Mouse (Mus musculus): ENCODE data around the gene H2afv.
A peak's percentile ranks its signal among the peaks of the same experiment; 100 is the strongest.

Gene H2afv

DNA sequence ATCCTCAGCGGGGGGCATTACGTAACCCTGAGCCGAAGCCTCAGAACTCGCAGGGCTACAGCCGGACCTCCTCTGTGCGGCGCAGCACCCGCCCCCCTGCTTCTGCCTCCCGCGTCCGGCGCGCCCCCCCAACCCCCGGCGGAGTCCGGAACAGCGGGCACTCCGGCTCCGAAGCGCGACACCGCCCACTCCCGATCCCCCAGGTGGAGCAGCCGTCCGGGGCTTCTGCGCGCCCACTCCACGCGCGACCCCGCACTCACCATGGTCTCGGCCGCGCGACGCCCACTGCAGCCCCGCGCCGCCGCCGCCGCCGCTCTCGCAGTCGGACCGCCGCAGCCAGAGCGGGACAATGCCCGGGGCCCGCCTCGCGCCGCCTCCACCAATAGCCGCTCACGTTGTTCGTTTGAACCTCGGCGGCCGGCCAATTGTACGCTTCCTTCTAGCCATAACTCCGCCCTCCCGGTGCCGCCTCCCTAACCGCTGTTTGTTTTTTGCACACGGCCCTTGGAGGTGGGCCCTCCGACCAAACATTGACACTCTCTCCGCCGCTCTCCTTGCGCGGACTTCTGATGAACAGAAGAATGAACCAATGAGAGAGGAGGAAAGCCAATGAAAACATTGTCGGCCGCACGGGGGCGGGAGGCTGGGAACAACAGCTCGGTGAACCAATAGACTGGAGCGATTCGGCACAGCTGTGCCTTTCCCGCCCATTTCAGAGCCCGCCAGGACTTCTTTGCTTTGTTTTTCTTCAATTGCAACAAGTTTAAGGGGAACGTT, at the start of gene H2afv:
Gene H2afv, minus strand, starts transcription at position 367 of the 777 bp plus-strand sequence.
- DNase-seq, result peak; percentile 100

- DNase-seq, result peak; percentile 72 to 75
These were observed 45.7 kb upstream of the H2afv start for GRCm38 (mm10) chr11:6489691-6490503.

DNA sequence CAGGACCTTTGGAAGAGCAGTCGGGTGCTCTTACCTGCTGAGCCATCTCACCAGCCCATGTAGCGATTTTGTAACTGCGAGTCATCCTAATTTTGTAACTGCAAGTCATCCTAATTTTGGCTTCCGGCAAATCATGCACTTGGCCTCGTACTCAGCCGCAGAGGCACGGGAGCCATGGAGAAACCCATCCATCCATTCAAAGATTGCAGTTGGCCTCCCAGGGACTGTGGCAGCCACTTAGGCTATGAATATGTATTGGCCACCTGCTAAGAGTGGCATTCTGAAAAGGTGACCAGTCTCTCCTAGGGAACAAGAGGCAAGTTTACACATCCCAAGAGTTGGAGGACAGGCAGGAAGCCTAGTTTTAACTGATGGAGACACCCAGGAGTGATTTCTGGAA, 45.0 kb upstream of the H2afv start:
- no peak for DNase-seq

DNA sequence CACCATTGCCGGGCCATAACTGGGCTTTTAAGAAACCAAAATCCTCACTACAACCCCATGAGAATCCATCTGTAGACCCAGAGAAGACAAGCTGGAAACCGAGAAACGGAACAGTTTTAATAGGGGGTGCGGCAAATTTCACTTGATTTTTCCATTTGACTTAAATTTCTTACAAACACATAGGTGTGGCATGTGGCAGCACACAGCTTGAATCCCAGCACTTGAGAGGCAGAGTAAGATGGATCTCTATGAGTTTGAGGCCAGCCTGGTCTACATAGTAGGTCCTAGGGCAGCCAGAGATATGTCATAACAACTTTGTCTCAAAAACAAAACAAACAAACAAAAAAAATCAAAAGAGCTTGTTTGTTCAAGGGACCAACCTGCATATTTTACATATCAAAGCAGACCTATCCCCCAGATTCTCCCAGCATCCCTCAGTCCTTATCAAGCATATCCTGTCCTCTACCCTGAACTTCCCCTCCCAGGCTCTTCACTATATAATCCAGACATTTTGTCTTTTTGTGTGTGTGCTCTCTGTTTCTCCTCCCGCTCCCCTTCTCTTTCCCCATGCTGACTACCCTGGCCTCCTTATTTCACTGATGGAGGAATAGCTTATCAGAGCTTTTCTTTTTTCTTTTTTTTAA, 43.9 kb upstream of the H2afv start:
- DNase-seq, result no peak

DNA sequence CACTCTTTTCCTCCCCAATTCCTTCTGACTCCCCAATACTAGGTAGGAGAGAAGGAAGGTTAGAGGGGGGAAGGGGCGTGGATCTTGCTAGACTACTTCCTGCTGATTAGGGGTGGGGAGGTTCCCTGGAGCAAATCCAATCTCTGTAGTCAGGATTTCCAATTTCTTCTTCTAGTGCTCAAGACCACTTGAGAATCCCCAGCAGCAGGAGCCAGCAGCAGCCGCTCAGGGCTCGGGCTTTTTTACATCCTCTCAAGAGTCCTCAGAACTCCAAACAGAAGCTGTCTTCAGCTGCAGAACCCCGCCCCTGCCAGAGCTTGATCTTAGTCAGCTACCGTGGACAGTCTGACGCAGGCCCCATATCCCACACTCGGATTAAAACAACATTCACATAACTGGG, 43.3 kb upstream of the H2afv start:
- DNase-seq, result no peak

- DNase-seq, result no peak
These were observed 42.7 kb upstream of the H2afv start for GRCm38 (mm10) chr11:6486916-6487315.

DNA sequence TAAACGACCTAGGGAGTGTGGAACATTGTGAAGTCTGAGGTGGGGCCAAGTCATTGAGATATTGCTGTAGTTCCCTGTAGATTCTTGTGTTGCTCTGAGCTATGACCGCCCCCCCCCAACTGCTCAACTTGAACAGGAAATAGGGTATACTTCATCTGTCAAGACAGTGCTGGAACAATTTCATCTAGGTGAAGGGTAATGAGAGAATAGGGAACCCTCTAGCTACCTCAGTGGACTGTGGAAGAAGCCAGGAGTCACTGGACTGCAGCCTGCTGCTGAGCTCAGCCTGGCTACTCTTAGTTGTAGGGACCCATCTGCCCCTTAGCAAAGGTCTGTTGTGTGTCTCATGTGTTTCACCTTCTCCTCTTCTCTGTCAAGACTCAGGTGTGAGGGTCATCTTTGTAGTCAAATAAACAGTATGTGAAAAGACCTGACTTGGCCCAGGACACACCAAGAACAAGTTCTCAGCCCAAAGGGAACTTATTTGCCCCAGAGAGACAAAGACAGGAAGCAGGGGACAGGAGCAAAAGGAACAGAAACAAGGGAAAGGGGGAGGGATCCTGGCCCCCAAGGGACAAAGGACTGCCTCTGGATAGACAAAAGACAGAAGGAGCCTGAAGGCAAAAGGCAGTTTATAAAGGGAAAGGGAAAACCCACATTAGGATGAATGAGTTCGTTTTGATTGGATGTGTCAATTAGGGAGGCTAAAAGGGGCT, 40.2 kb upstream of the H2afv start:
- DNase-seq, result no peak

GRCm38 (mm10) chr11:6483103-6483502, 38.9 kb upstream of the H2afv start:
- DNase-seq, result no peak

DNA sequence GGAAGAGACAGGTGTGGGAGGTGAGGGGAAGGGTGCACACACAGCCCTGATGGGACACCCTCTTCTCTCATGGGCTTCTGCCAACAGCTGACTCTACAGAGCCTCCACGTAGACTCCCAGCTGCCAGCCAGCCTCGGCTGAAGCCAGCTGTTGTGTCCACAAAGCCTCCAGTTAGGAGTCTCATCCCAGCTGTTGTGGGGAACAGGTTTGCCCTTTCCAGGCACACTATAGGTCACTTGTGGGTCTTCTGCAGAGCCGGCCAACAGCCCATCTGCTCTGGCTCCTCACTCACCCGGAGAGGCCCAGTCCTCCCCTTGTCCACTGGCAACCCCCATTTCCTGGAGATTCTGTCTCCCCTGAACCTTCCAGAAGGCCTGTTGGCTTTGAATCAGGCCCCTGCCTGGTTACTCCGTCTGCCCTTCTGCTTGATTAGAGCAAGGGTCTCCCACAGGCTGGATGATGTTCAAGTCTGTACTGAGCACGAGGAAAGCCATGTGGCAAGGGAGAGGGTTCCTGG, 37.5 kb upstream of the H2afv start:
- DNase-seq, result peak; percentile 73 to 77

DNA sequence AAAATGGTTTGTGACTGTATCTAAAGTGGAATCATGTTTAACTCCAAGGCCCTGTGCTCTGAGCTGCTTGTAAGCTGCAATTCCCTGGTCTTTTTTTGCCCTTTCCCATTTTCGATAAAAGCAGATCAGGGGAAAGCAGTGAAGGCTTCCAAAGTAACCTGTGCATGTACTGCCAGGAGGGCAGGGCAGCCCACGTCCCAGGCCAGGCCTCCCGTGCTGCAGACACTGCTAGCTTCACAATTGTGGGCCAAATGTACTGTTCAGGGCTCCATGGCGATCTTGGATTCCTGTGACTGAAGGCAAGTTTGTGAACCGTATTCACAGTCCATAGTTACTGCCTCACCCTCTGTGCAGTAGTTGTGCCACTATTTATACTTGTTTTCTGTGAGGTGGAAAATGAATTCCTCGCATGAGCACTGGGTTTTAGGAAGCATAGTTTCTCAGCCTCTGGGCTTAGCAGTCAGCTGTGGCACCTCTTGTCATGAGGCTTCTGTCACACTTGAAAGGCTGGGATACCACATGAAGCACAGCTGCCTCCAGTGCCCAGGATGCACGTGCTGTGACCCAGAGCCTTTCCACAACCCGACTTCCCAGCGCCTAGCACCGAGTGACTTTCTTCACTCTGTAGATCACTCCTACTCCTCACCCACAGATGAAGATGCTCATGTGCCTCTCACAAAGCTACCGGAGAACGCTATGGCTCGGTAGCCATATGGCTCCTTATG, 36.6 kb upstream of the H2afv start:
- no peak for DNase-seq

DNA sequence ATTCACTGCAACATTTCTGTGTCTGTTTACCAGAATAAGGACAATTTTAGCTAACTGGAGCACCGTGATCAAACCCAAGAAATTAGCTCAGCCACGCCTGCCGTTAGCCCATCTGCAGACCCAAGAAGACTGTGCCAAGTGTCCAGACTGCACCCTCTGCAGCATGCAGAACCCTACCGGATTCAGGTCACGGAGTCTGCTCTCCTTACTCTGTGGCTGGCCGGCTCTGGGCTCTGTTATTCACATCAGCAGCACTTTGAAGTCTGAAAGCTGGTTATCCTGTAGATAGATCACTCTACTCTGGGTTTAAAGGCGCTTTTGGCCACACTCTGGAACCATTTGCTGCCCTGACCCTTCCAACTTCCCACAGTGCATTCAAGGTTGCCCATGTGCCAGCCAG, 35.9 kb upstream of the H2afv start:
- peak; percentile 80 to 83 for DNase-seq

- DNase-seq, result no peak
These were observed 35.0 kb upstream of the H2afv start for GRCm38 (mm10) chr11:6479231-6479630.

DNA sequence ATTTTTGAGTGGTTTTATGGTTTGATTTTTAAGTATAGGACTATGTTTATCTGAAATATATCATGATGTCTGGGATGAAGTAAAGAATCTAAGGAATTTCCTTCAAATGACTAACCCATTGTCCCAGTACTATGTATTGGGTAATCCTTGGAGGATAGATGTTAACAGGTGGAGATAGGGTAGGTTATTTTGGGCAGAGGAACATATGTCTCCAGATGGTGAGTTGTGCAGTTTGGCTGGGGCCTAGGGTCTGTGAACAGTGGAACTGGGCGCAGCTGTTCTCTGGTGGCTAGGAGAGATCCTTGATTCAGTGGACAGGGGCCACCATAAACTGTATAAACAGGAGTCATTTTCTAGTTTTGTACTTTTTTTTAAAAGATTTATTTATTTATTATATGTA, 33.1 kb upstream of the H2afv start:
- no peak for DNase-seq

DNA sequence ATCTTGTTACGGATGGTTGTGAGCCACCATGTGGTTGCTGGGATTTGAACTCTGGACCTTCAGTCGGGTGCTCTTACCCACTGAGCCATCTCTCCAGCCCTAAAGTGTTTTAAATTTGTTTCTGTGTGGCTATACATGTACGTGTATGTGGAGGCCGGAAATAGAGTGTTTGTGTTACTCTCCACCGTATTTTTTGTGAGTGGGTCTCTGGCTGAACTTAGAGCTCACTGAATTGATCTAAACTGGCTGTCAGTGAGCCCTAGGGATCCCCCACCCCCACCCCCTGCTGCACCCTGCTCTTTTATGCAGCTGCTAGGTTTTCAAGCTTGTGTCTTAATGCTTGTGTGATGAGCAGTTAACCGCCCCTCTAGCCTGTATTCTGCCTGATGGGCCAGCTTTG, 32.6 kb upstream of the H2afv start:
- DNase-seq, result no peak

DNA sequence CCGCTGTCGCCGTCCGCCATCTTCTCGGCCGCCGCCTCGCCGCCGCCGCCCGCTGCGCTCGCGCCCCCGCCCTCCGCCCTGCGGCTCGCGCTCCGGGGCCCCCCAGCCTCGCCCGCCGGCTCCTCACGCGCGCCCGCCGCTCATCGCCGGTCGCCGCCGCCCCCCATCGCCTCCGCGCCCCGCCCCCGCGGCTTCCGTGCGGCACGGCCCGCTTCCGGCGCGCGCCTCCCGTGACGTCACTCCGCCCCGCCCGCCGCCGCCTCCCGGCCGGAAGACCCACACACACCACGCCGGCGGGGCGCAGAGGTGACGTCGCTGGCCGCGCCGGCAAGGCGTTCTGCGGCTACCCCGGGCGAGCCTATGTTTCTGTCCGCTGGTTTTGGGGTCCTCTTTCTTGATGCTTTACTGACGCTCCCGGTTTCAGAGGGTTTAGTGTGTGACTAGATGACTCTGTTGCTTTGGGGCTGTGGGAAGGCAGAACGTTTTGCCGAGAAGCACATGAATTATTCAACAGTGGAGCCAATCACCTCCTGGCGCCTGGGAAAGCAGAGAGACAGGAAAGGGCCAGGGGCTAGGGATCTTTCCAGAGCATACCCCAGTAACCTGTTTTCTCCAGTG, 31.7 kb upstream of the H2afv start, which contains the start of gene Purb:
Gene Purb, minus strand, starts transcription at position 51 of the 618 bp plus-strand sequence.
- DNase-seq, result peak; percentile 89 to 95

DNA sequence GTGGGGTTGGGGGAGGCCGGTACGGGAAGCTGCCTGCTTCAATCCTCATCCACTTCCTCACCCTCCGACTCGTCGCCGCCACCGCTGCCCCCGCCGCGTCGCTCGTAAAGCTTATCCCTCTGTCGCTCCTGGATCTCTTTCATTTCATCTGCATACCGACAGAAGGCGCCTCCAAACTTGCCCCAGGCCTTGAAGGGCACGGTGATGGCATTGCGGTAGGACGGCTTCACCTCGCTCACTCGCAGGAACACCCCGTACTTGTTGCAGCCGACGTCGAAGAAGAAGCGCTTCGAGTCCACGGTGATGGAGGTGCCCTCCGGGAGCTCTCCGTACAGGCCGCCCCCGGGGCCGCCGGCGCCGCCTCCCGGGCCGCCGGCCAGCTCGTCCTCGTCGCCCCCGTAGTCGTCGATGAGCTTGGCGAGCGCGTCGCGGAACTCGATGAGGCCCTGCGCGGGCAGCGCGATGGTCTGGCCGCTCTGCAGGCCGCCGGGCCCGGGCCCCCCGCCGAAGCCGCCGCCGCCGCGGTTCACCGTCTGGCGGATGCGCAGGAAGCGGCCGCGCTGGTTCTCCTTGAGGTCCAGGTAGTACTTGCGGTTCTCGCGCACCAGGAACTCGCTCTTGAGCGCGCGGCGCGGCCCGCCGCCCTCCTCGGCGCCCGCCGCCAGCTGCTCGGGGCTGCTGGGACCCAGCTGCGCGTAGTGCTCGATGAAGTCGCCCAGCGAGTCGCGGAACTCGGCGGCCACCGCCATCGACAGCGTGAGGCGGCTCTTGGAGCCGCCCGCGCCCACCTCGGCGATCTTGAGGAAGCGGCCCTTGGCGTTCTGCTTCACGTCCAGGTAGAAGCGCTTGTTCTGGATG, 30.9 kb upstream of the H2afv start:
- DNase-seq, result peak; percentile 57 to 58

DNA sequence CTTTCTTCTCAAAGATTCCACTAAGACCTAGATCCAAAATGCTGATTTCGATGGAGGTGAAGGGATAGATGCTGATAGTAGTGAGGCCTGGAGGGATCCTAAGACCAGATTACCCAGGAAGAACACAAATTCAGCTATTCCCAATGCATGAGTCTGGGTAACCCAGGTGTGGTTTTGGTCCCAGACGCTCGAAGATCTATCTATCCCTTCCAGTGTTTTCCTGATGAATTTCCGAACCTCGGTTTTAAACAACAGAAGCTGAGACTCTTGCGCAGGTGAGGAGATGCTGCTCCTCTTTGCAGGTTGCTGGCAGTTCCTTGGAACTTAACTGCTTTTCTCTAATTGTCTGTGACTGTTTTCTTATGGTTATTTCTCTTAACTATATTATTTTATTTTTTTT, 30.1 kb upstream of the H2afv start:
- DNase-seq, result no peak

DNA sequence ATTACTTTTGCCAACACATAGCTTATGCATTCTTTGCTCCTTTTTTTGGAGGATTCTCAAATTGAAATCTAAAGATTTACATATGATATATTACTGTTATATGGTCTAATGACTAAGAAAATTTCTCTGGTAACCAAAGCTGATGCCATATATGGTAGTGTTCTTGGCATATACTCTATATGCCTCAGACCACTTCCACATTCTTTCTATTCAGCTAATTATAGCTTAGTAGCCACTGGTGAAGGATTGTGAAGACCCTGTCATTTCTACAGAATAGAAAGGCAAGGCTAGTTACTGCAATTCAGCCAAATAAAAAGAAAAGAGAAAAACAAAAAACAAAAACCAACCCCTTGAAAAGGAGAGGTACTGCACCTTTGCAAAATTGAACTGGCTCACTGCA, 27.8 kb upstream of the H2afv start:
- DNase-seq, result no peak

DNA sequence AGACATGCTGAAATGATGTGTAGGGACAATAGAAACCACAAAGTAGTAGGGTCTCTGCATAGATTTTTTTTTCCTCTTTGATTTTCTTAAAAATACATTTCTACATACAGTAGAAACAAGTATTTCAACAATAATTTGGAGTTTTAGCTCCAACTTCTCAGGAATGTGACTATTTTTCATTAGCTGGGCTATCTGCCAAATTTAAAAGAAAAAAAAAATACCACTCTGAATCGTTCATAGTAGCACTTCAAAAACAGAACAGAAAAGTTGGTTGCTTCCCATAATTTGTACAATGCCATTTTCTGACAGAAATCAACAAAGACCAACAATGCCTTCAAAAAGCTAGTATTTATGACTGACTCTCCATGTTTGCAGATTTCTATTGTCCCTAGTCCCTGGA, 27.2 kb upstream of the H2afv start:
- no peak for DNase-seq

DNA sequence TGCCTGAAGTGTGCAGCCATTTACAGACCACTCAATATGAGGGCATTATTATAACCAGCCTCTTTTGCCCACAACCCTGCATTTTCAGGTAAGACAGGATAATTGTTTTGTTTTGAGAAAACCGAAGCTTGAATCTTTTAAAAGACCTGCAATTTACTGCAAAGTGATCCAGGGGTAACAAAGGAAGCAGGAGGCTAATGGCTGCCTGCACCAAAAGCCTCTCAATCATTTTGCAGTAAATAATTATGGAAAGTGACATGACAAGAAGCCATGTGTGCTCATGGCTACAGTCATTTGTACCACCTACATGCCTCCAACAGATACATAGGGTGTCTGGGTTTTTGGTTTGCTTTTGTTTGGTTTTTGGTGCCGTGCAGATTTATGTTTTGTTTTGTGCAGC, 26.8 kb upstream of the H2afv start:
- DNase-seq, result no peak

GRCm38 (mm10) chr11:6468541-6468940, 24.3 kb upstream of the H2afv start:
- no peak for DNase-seq

Data from cerebellum, postnatal 36 days (tissue).